Mouse (Mus musculus): ENCODE data around the gene Mfsd12.

GRCm38 (mm10) chr10:81396749-81397148 is 39.5 kb downstream of the Mfsd12 start:
- no peak for TF ChIP-seq POLR2A (IDR thresholded peaks at IDR 0.05; ENCODE audit: borderline replicate concordance, low read depth, low read length)
- TF ChIP-seq CTCF (IDR thresholded peaks at IDR 0.05; ENCODE audit: low read depth, low read length): no peak

Data from bone marrow macrophage, adult 2 months (primary cell).